19 mouse cellular contexts compared by ENCODE assay signal in the genomic region with DNA sequence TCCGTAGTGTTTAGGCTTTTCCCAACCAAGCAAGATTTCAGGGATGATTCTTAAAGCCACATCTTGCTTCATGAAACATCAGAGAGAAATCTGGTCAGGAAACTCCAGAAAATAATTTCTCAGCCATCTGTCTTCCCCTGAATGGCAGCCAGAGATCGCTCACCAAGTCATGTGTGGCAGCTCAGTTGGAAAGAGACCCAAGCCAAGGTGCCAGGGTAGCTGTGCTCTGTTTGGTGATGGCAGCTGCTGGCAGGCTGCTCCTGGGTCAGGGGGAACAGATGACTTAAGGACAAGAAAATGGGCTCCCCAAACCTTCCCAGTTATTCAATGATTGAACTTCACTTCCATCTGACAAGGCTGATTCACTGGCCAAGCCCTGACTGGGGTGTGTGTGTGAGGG.
DNase-seq lines count a peak whose midpoint lies in the region; ATAC-seq and TF ChIP-seq lines count a peak whose summit lies in the region.
"Had no signal": no experiment of that assay in that cellular context is flagged by ENCODE, and none has a peak within 500 bp of the region (broad histone marks: within the 10 kb centered on the region; RNA-seq: fewer than 3 reads in every experiment).

No protein-coding gene starts in this region.

- no peaks in the 10 kb centered on the region for H3K27me3 ChIP-seq in heart, embryonic 12.5 days (replicated peaks)
- no peaks in the 10 kb centered on the region for H3K27me3 ChIP-seq in midbrain, postnatal 0 days (ENCODE audit: insufficient read depth, low read length)
- H3K27me3 ChIP-seq in midbrain, embryonic 15.5 days (replicated peaks) = no peaks in the 10 kb centered on the region
- H3K27me3 ChIP-seq: Patski; stomach, embryonic 15.5 days had no signal

- H3K4me3 ChIP-seq in heart, embryonic 12.5 days = no peak overlapping the region
- H3K4me3 ChIP-seq in midbrain, postnatal 0 days (ENCODE audit: low read depth, low read length) = no peak overlapping the region
- H3K4me3 ChIP-seq in midbrain, embryonic 15.5 days = no peak overlapping the region
- H3K4me3 ChIP-seq: megakaryocyte, embryonic 14.5 days; stomach, embryonic 15.5 days had no signal

- no peak for TF ChIP-seq CTCF in midbrain, postnatal 0 days (IDR thresholded peaks at IDR 0.05)

- no peak overlapping the region for H3K9ac ChIP-seq in heart, embryonic 12.5 days
- no peak overlapping the region for H3K9ac ChIP-seq in midbrain, postnatal 0 days (replicated peaks; ENCODE audit: low read length, poor library complexity, severe bottlenecking)
- no peak overlapping the region for H3K9ac ChIP-seq in midbrain, embryonic 15.5 days
- H3K9ac ChIP-seq: liver, postnatal 0 days; stomach, embryonic 15.5 days had no signal

- H3K36me3 ChIP-seq in heart, embryonic 12.5 days = no peaks in the 10 kb centered on the region
- no peaks in the 10 kb centered on the region for H3K36me3 ChIP-seq in midbrain, postnatal 0 days (ENCODE audit: insufficient read depth, low read length)
- no peaks in the 10 kb centered on the region for H3K36me3 ChIP-seq in midbrain, embryonic 15.5 days (replicated peaks)
- H3K36me3 ChIP-seq: stomach, embryonic 15.5 days had no signal

- no peak for ATAC-seq in heart, embryonic 12.5 days (ENCODE audit: insufficient number of reproducible peaks, low FRiP score)
- ATAC-seq in midbrain, postnatal 0 days (ENCODE audit: low FRiP score) = no peak
- ATAC-seq in midbrain, embryonic 15.5 days (replicated peaks) = no peak
- ATAC-seq: activated CD4-positive, CD25-positive, alpha-beta regulatory T cell, adult 4 months; liver, postnatal 0 days; Patski had no signal

- H3K4me1 ChIP-seq in heart, embryonic 12.5 days (replicated peaks) = no peaks in the 10 kb centered on the region
- no peaks in the 10 kb centered on the region for H3K4me1 ChIP-seq in midbrain, postnatal 0 days (ENCODE audit: insufficient read depth, low read length)
- H3K4me1 ChIP-seq in midbrain, embryonic 15.5 days = no peaks in the 10 kb centered on the region
- H3K4me1 ChIP-seq: megakaryocyte, embryonic 14.5 days; stomach, embryonic 15.5 days had no signal

- peak; percentile 86 for DNase-seq in heart, adult 11 months
- DNase-seq in midbrain, postnatal 0 days (ENCODE audit: low spot score) = peak; percentile 63
- DNase-seq in cerebellum, adult 9-11 months = peak; percentile 94
- no peak for DNase-seq in gastrocnemius, adult 18-20 months (ENCODE audit: low spot score)
- no peak for DNase-seq in embryo, embryonic 10.5 days (ENCODE audit: low spot score)
- DNase-seq in adrenal gland, adult 18-20 months (ENCODE audit: low spot score in 2 of 2) = no peak
- DNase-seq: adrenal gland, postnatal 25 days; gastrocnemius, postnatal 25 days; kidney, adult 2 months; liver; liver, postnatal 0 days; lung, postnatal 14 days; thymus, adult 2 months had no signal

- no peaks in the 10 kb centered on the region for H3K9me3 ChIP-seq in heart, embryonic 12.5 days (replicated peaks)
- no peaks in the 10 kb centered on the region for H3K9me3 ChIP-seq in midbrain, postnatal 0 days (ENCODE audit: low read length)
- no peaks in the 10 kb centered on the region for H3K9me3 ChIP-seq in midbrain, embryonic 15.5 days
- H3K9me3 ChIP-seq: megakaryocyte, embryonic 14.5 days; stomach, embryonic 15.5 days had no signal

- 81% methylated on average over 2 of the region's 2 CpGs for WGBS in heart, embryonic 12.5 days
- 90% methylated on average over 2 of the region's 2 CpGs for WGBS in midbrain, postnatal 0 days
- 90% methylated on average over 2 of the region's 2 CpGs for WGBS in midbrain, embryonic 15.5 days

- H3K4me2 ChIP-seq in heart, embryonic 12.5 days = no peak overlapping the region
- H3K4me2 ChIP-seq in midbrain, postnatal 0 days (ENCODE audit: low read depth, low read length, poor library complexity, severe bottlenecking) = no peak overlapping the region
- H3K4me2 ChIP-seq in midbrain, embryonic 15.5 days = no peak overlapping the region
- H3K4me2 ChIP-seq: stomach, embryonic 15.5 days had no signal

- H3K27ac ChIP-seq in heart, embryonic 12.5 days (ENCODE audit: poor library complexity, severe bottlenecking) = no peak overlapping the region
- no peak overlapping the region for H3K27ac ChIP-seq in midbrain, postnatal 0 days (ENCODE audit: low read depth, low read length)
- H3K27ac ChIP-seq in midbrain, embryonic 15.5 days = no peak overlapping the region
- H3K27ac ChIP-seq: stomach, embryonic 15.5 days had no signal

Comparison
In these comparisons a context has a peak if more than half of its experiments do, and no peak if none do; other contexts are left out.
1. DNase-seq: peak in heart, adult 11 months (single experiment), midbrain, postnatal 0 days (single experiment) and cerebellum, adult 9-11 months (single experiment); none in gastrocnemius, adult 18-20 months (single experiment), embryo, embryonic 10.5 days (single experiment) and adrenal gland, adult 18-20 months (0 of 2).